Mouse (Mus musculus) neural tube, embryonic 15.5 days (tissue): ENCODE results near the gene Gm29609. TPM values are rescaled to one million over a fixed set of nuclear protein-coding genes. Genes with fewer than 3 reads are reported as not detected.
"Not testable (repeated sequence)": the region's sequence is repeated elsewhere in the genome, so short reads cannot be mapped to it uniquely, and the experiment has no call there.

Experiments used
- ATAC-seq: fragments of 200-750 bp; cut with Nextera tagmentation; 2 replicates; pipeline ENCODE4 v1.8.0; 2017; ENCODE audit warnings: mild to moderate bottlenecking, moderate TSS enrichment, moderate library complexity; ENCODE audit not compliant: low FRiP score
- H3K27ac ChIP-seq: fragments of 300-500 bp; sonication (generic); replicated peaks from 2 replicates; pipeline ENCODE4 v1.5.1; 2015; ENCODE audit warnings: mild to moderate bottlenecking, inconsistent platforms
- H3K27me3 ChIP-seq: fragments of 300-500 bp; sonication (generic); replicated peaks from 2 replicates; pipeline ENCODE4 v1.6.1; 2015; ENCODE audit warnings: inconsistent platforms
- H3K36me3 ChIP-seq: fragments of 300-500 bp; sonication (generic); 2 replicates; pipeline ENCODE4 v1.6.1; 2015; ENCODE audit warnings: inconsistent platforms
- H3K4me1 ChIP-seq: fragments of 300-500 bp; sonication (generic); 2 replicates; pipeline ENCODE4 v1.6.1; 2015; ENCODE audit warnings: inconsistent platforms
- H3K4me2 ChIP-seq: fragments of 300-500 bp; sonication (generic); 2 replicates; pipeline ENCODE4 v1.6.1; 2015; ENCODE audit warnings: inconsistent platforms, mild to moderate bottlenecking, moderate library complexity
- H3K4me3 ChIP-seq: fragments of 300-500 bp; sonication (generic); replicated peaks from 2 replicates; pipeline ENCODE4 v1.5.1; 2015; ENCODE audit warnings: mild to moderate bottlenecking, inconsistent platforms
- H3K9ac ChIP-seq: fragments of 300-500 bp; sonication (generic); replicated peaks from 2 replicates; pipeline ENCODE4 v1.6.1; 2015; ENCODE audit warnings: mild to moderate bottlenecking, inconsistent platforms
- H3K9me3 ChIP-seq: fragments of 300-500 bp; sonication (generic); replicated peaks from 2 replicates; pipeline ENCODE4 v1.6.1; 2016; ENCODE audit warnings: inconsistent platforms
- WGBS: fragments of 180-500 bp; shearing (Covaris S2); methylation state at CpG from one replicate; pipeline ENCODE4 v1.1.7; 2015; ENCODE audit warnings: mixed read lengths; 5-methylcytosine and 5-hydroxymethylcytosine counted together
- polyA plus RNA-seq: library from polyadenylated mRNA; unstranded; fragments of >200 nt; fragmentation: Nextera tagmentation; extraction: Ambion mirVana; gene quantifications from 2 replicates; pipeline ENCODE4 v1.2.1, GENCODE M21; 2015

The Gm29609 gene
- polyA plus RNA-seq: 1.5 and 1.9 TPM in 2 replicates

- peak within 1 kb of the TSS; percentile 98 for H3K27ac ChIP-seq
- WGBS: under 1% methylated on average over 59 of the region's 59 CpGs
- no peaks in the 10 kb centered on the region for H3K9me3 ChIP-seq
- peak; percentile 98 for ATAC-seq
- no peaks in the 10 kb centered on the region; the same call in 1 of the 2 replicates for H3K36me3 ChIP-seq
- peak within 1 kb of the TSS; percentile 71 for H3K9ac ChIP-seq
- H3K4me2 ChIP-seq: peak within 1 kb of the TSS; percentile 85
- H3K4me3 ChIP-seq: peak within 1 kb of the TSS; percentile 87
- peaks cover 20% of the 10 kb centered on the region for H3K4me1 ChIP-seq
- no peaks in the 10 kb centered on the region for H3K27me3 ChIP-seq
These were observed at the start of gene Gm29609, which contains the start of gene Gtf3c2 for GRCm38 (mm10) chr5:31179766-31180630. Gene Gm29609, minus strand, starts transcription at chr5:31179911. Gene Gtf3c2, minus strand, starts transcription at chr5:31180144.

GRCm38 (mm10) chr5:31226641-31227040 is 46.9 kb upstream of the Gm29609 start:
- Histone ChIP-seq H3K27ac (no peak overlapping the region), H3K9ac (no peak overlapping the region), H3K4me1 (peaks cover 6% of the 10 kb centered on the region; the same call in 1 of the 2 replicates), H3K36me3 (no peaks in the 10 kb centered on the region), H3K4me3 (no peak overlapping the region), H3K4me2 (no peak overlapping the region), H3K27me3 (no peaks in the 10 kb centered on the region), H3K9me3 (no peaks in the 10 kb centered on the region)
- WGBS: 85% methylated on average over 1 of the region's 1 CpGs
- no peak for ATAC-seq

GRCm38 (mm10) chr5:31222696-31223095 is 43.0 kb upstream of the Gm29609 start:
- no peak overlapping the region for H3K27ac ChIP-seq
- no peak overlapping the region for H3K9ac ChIP-seq
- no peaks in the 10 kb centered on the region for H3K9me3 ChIP-seq
- H3K27me3 ChIP-seq: no peaks in the 10 kb centered on the region
- no peak overlapping the region for H3K4me2 ChIP-seq
- H3K4me1 ChIP-seq: peaks cover 24% of the 10 kb centered on the region
- no peaks in the 10 kb centered on the region for H3K36me3 ChIP-seq
- ATAC-seq: no peak
- WGBS: 95% methylated on average over 9 of the region's 9 CpGs
- H3K4me3 ChIP-seq: no peak overlapping the region

GRCm38 (mm10) chr5:31221304-31221945 is 41.7 kb upstream of the Gm29609 start:
- H3K4me1 ChIP-seq: peaks cover 24% of the 10 kb centered on the region
- peak overlapping the region; percentile 92 for H3K27ac ChIP-seq
- H3K36me3 ChIP-seq: no peaks in the 10 kb centered on the region
- ATAC-seq: peak; percentile 62
- peak overlapping the region; percentile 80 for H3K4me2 ChIP-seq
- H3K9me3 ChIP-seq: no peaks in the 10 kb centered on the region
- H3K9ac ChIP-seq: peak overlapping the region; percentile 95
- peak overlapping the region; percentile 99 for H3K4me3 ChIP-seq
- 12% methylated on average over 11 of the region's 11 CpGs for WGBS
- no peaks in the 10 kb centered on the region for H3K27me3 ChIP-seq

- Histone ChIP-seq H3K36me3 (no peaks in the 10 kb centered on the region), H3K4me2 (peak within 1 kb of the TSS; percentile 80), H3K9ac (peak within 1 kb of the TSS; percentile 95), H3K4me1 (peaks cover 24% of the 10 kb centered on the region), H3K9me3 (no peaks in the 10 kb centered on the region), H3K27ac (peak within 1 kb of the TSS; percentile 92), H3K4me3 (peak within 1 kb of the TSS; percentile 99), H3K27me3 (no peaks in the 10 kb centered on the region)
- under 1% methylated on average over 69 of the region's 70 CpGs for WGBS
- ATAC-seq: peak; percentile 93
These were observed 41.0 kb upstream of the Gm29609 start, which contains the start of gene Ppm1g for GRCm38 (mm10) chr5:31220448-31221303. Gene Ppm1g, minus strand, starts transcription at chr5:31220687.

GRCm38 (mm10) chr5:31219911-31220447 is 40.3 kb upstream of the Gm29609 start:
- H3K9ac ChIP-seq: peak overlapping the region; percentile 95

GRCm38 (mm10) chr5:31219474-31219873 is 39.8 kb upstream of the Gm29609 start:
- H3K9ac ChIP-seq: peak overlapping the region; percentile 95

More at GRCm38 (mm10) chr5:31219911-31220447, 40.3 kb upstream of the Gm29609 start:
- Histone ChIP-seq H3K27me3 (no peaks in the 10 kb centered on the region), H3K36me3 (no peaks in the 10 kb centered on the region), H3K4me1 (peaks cover 26% of the 10 kb centered on the region), H3K9me3 (no peaks in the 10 kb centered on the region), H3K4me2 (peak overlapping the region; percentile 80), H3K4me3 (peak overlapping the region; percentile 99), H3K27ac (peak overlapping the region; percentile 92)
- ATAC-seq: peak; percentile 72
- WGBS: under 1% methylated on average over 40 of the region's 40 CpGs

GRCm38 (mm10) chr5:31219070-31219469 is 39.4 kb upstream of the Gm29609 start:
- no peak overlapping the region for H3K27ac ChIP-seq
- 0% methylated on average over 2 of the region's 2 CpGs for WGBS
- H3K36me3 ChIP-seq: no peaks in the 10 kb centered on the region
- no peaks in the 10 kb centered on the region for H3K27me3 ChIP-seq
- no peaks in the 10 kb centered on the region for H3K9me3 ChIP-seq
- 0 out of 2 replicates have a peak overlapping the region, but pooled peaks have one; percentile 30 for H3K9ac ChIP-seq
- H3K4me3 ChIP-seq: peak overlapping the region; percentile 99
- peak overlapping the region; percentile 80 for H3K4me2 ChIP-seq
- peaks cover 28% of the 10 kb centered on the region for H3K4me1 ChIP-seq
- ATAC-seq: no peak

More at GRCm38 (mm10) chr5:31219474-31219873, 39.8 kb upstream of the Gm29609 start:
- Histone ChIP-seq H3K27me3 (no peaks in the 10 kb centered on the region), H3K9me3 (no peaks in the 10 kb centered on the region), H3K4me1 (peaks cover 28% of the 10 kb centered on the region), H3K27ac (peak overlapping the region; percentile 92), H3K4me3 (peak overlapping the region; percentile 99), H3K4me2 (peak overlapping the region; percentile 80), H3K36me3 (no peaks in the 10 kb centered on the region)
- WGBS: 3% methylated on average over 11 of the region's 11 CpGs
- no peak for ATAC-seq

GRCm38 (mm10) chr5:31218294-31218693 is 38.6 kb upstream of the Gm29609 start:
- H3K4me2 ChIP-seq: peak overlapping the region; percentile 80
- H3K27ac ChIP-seq: no peak overlapping the region
- no peaks in the 10 kb centered on the region for H3K9me3 ChIP-seq
- no peak overlapping the region for H3K4me3 ChIP-seq
- 61% methylated on average over 7 of the region's 7 CpGs for WGBS
- H3K4me1 ChIP-seq: peaks cover 28% of the 10 kb centered on the region
- no peaks in the 10 kb centered on the region for H3K36me3 ChIP-seq
- H3K27me3 ChIP-seq: no peaks in the 10 kb centered on the region
- H3K9ac ChIP-seq: no peak overlapping the region
- no peak for ATAC-seq

GRCm38 (mm10) chr5:31216554-31216953 is 36.8 kb upstream of the Gm29609 start:
- H3K27ac ChIP-seq, H3K4me3 ChIP-seq, H3K27me3 ChIP-seq, H3K9ac ChIP-seq, H3K36me3 ChIP-seq, ATAC-seq, H3K4me2 ChIP-seq, H3K9me3 ChIP-seq: not testable (repeated sequence)
- 91% methylated on average over 6 of the region's 6 CpGs for WGBS
- H3K4me1 ChIP-seq: peaks cover 21% of the 10 kb centered on the region

- Histone ChIP-seq H3K4me2 (no peak overlapping the region), H3K36me3 (peaks cover 60% of the 10 kb centered on the region), H3K27ac (no peak overlapping the region), H3K4me3 (no peak overlapping the region), H3K4me1 (peaks cover 29% of the 10 kb centered on the region), H3K9me3 (peaks cover 4% of the 10 kb centered on the region), H3K27me3 (no peaks in the 10 kb centered on the region), H3K9ac (no peak overlapping the region)
- no peak for ATAC-seq
- 93% methylated on average over 6 of the region's 6 CpGs for WGBS
These were observed 24.7 kb upstream of the Gm29609 start for GRCm38 (mm10) chr5:31204421-31204820.
